15 mouse cellular contexts compared by ENCODE assay signal in the genomic region with DNA sequence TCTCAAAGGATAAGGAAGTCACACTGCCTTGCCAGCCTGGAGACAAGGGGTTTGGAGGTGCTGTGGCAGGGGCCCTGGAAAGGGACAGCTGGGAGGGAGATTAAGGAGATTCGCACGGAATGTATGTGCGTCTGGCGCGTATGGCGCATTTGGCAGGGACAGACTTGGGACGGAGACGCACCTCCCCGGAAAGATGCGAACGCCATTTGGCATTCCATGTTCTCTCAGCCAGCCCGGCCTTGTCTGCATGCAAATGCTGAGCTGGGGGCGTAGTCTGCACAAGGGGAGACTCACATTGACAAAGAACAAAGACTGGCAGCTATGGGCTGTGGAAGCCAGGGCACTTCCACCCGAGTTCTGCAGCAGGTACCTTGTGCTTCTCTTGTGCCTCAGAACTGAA.
A peak's percentile ranks its signal among the peaks of the same experiment; 100 is the strongest.
DNase-seq lines count a peak whose midpoint lies in the region; ATAC-seq lines count a peak whose summit lies in the region.
"Had no signal": no experiment of that assay in that cellular context is flagged by ENCODE, and none has a peak within 500 bp of the region (broad histone marks: within the 10 kb centered on the region; RNA-seq: fewer than 3 reads in every experiment).

No protein-coding gene starts in this region.

- H3K4me3 ChIP-seq in forebrain, embryonic 14.5 days (ENCODE audit: low read depth, low read length) = no peak overlapping the region
- H3K4me3 ChIP-seq in forebrain, embryonic 12.5 days (replicated peaks) = no peak overlapping the region
- H3K4me3 ChIP-seq in kidney, embryonic 15.5 days (replicated peaks) = no peak overlapping the region
- H3K4me3 ChIP-seq: heart, embryonic 15.5 days; lung, embryonic 15.5 days; megakaryocyte, embryonic 14.5 days had no signal

- peak overlapping the region; percentile 35 for H3K27ac ChIP-seq in forebrain, embryonic 14.5 days (ENCODE audit: low read depth, low read length)
- H3K27ac ChIP-seq in forebrain, embryonic 12.5 days = no peak overlapping the region
- H3K27ac ChIP-seq in kidney, embryonic 15.5 days = no peak overlapping the region
- H3K27ac ChIP-seq: heart, embryonic 15.5 days; lung, embryonic 15.5 days had no signal

- H3K9me3 ChIP-seq in forebrain, embryonic 14.5 days (replicated peaks; ENCODE audit: control insufficient read depth, low read length) = no peaks in the 10 kb centered on the region
- H3K9me3 ChIP-seq in forebrain, embryonic 12.5 days = no peaks in the 10 kb centered on the region
- no peaks in the 10 kb centered on the region; the same call in 1 of the 2 replicates for H3K9me3 ChIP-seq in kidney, embryonic 15.5 days (replicated peaks)
- H3K9me3 ChIP-seq: heart, embryonic 15.5 days; lung, embryonic 15.5 days had no signal

- H3K4me1 ChIP-seq in forebrain, embryonic 14.5 days (ENCODE audit: control insufficient read depth, insufficient read depth, low read length) = peaks cover 36% of the 10 kb centered on the region
- peaks cover 31% of the 10 kb centered on the region for H3K4me1 ChIP-seq in forebrain, embryonic 12.5 days
- H3K4me1 ChIP-seq in kidney, embryonic 15.5 days = peaks cover 5% of the 10 kb centered on the region; the same call in 1 of the 2 replicates
- H3K4me1 ChIP-seq: heart, embryonic 15.5 days; lung, embryonic 15.5 days; megakaryocyte, embryonic 14.5 days had no signal

- H3K36me3 ChIP-seq in forebrain, embryonic 14.5 days (ENCODE audit: control insufficient read depth, insufficient read depth, low read length) = no peaks in the 10 kb centered on the region
- no peaks in the 10 kb centered on the region for H3K36me3 ChIP-seq in forebrain, embryonic 12.5 days (replicated peaks)
- no peaks in the 10 kb centered on the region for H3K36me3 ChIP-seq in kidney, embryonic 15.5 days
- H3K36me3 ChIP-seq: heart, embryonic 15.5 days; lung, embryonic 15.5 days had no signal

- ATAC-seq in forebrain, embryonic 14.5 days = peak; percentile 82
- no peak for ATAC-seq in forebrain, embryonic 12.5 days (ENCODE audit: low FRiP score)
- ATAC-seq in kidney, embryonic 15.5 days (replicated peaks; ENCODE audit: low FRiP score) = no peak

- no peaks in the 10 kb centered on the region for H3K27me3 ChIP-seq in forebrain, embryonic 14.5 days (replicated peaks; ENCODE audit: control insufficient read depth, insufficient read depth, low read length)
- peaks cover 13% of the 10 kb centered on the region; the same call in 1 of the 2 replicates for H3K27me3 ChIP-seq in forebrain, embryonic 12.5 days
- H3K27me3 ChIP-seq in kidney, embryonic 15.5 days = peaks cover 38% of the 10 kb centered on the region
- H3K27me3 ChIP-seq: lung, embryonic 15.5 days; megakaryocyte, embryonic 14.5 days had no signal

- H3K9ac ChIP-seq in forebrain, embryonic 14.5 days (ENCODE audit: low read length) = no peak overlapping the region
- H3K9ac ChIP-seq in forebrain, embryonic 12.5 days = no peak overlapping the region
- no peak overlapping the region for H3K9ac ChIP-seq in kidney, embryonic 15.5 days
- H3K9ac ChIP-seq: heart, embryonic 15.5 days; lung, embryonic 15.5 days had no signal

- 41% methylated on average over 14 of the region's 14 CpGs for WGBS in forebrain, embryonic 14.5 days
- WGBS in forebrain, embryonic 12.5 days = 66% methylated on average over 14 of the region's 14 CpGs
- 80% methylated on average over 14 of the region's 14 CpGs for WGBS in kidney, embryonic 15.5 days

- DNase-seq in forebrain, embryonic 14.5 days (ENCODE audit: low spot score) = peak; percentile 87
- DNase-seq in right cerebral cortex, adult 18-20 months = peak; percentile 23
- no peak for DNase-seq in right cerebral cortex, adult 2 months (ENCODE audit: low spot score in 2 of 2)
- peak; percentile 65 for DNase-seq in layer of hippocampus, adult 9-11 months
- DNase-seq in frontal cortex, postnatal 14 days (ENCODE audit: low spot score in 2 of 2) = no peak
- no peak for DNase-seq in adrenal gland, adult 2 months
- DNase-seq: adrenal gland, postnatal 36 days; cerebellum, adult 11 months; liver; thymus, postnatal 4 days had no signal

- no peak overlapping the region for H3K4me2 ChIP-seq in forebrain, embryonic 14.5 days (ENCODE audit: low read length)
- no peak overlapping the region for H3K4me2 ChIP-seq in forebrain, embryonic 12.5 days
- no peak overlapping the region for H3K4me2 ChIP-seq in kidney, embryonic 15.5 days
- H3K4me2 ChIP-seq: heart, embryonic 15.5 days; lung, embryonic 15.5 days had no signal

Comparison
In these comparisons a context has a peak if more than half of its experiments do, and no peak if none do; other contexts are left out.
1. DNase-seq: peak in forebrain, embryonic 14.5 days (single experiment), right cerebral cortex, adult 18-20 months (single experiment) and layer of hippocampus, adult 9-11 months (single experiment); none in right cerebral cortex, adult 2 months (0 of 2), frontal cortex, postnatal 14 days (0 of 2) and adrenal gland, adult 2 months (single experiment).